Mouse (Mus musculus) embryonic facial prominence, embryonic 13.5 days (tissue): ENCODE results near the gene Gramd4. TPM values are rescaled to one million over a fixed set of nuclear protein-coding genes. Genes with fewer than 3 reads are reported as not detected.
"Not testable (repeated sequence)": the region's sequence is repeated elsewhere in the genome, so short reads cannot be mapped to it uniquely, and the experiment has no call there.

Experiments
- ATAC-seq: fragments of 200-750 bp; cut with Nextera tagmentation; 2 replicates; pipeline ENCODE4 v1.8.0; 2017; ENCODE audit warnings: low read depth; ENCODE audit not compliant: insufficient number of reproducible peaks, insufficient read depth, low FRiP score, low TSS enrichment
- H3K27ac ChIP-seq: fragments of 300-500 bp; sonication (generic); 2 replicates; pipeline ENCODE4 v1.5.1; 2015; ENCODE audit warnings: moderate library complexity, mild to moderate bottlenecking, inconsistent platforms
- H3K27me3 ChIP-seq: fragments of 300-500 bp; sonication (generic); 2 replicates; pipeline ENCODE4 v1.6.1; 2015; ENCODE audit warnings: mild to moderate bottlenecking, inconsistent platforms
- H3K36me3 ChIP-seq: fragments of 300-500 bp; sonication (generic); 2 replicates; pipeline ENCODE4 v1.6.1; 2015; ENCODE audit warnings: mild to moderate bottlenecking, inconsistent platforms
- H3K4me1 ChIP-seq: fragments of 300-500 bp; sonication (generic); 2 replicates; pipeline ENCODE4 v1.6.1; 2015; ENCODE audit warnings: inconsistent platforms
- H3K4me2 ChIP-seq: fragments of 300-500 bp; sonication (generic); 2 replicates; pipeline ENCODE4 v1.6.1; 2015; ENCODE audit warnings: moderate library complexity, mild to moderate bottlenecking, inconsistent platforms
- H3K4me3 ChIP-seq: fragments of 300-500 bp; sonication (generic); 2 replicates; pipeline ENCODE4 v1.5.1; 2015; ENCODE audit warnings: mild to moderate bottlenecking, inconsistent platforms
- H3K9ac ChIP-seq: fragments of 300-500 bp; sonication (generic); 2 replicates; pipeline ENCODE4 v1.6.1; 2015; ENCODE audit warnings: mild to moderate bottlenecking, inconsistent platforms
- H3K9me3 ChIP-seq: fragments of 300-500 bp; sonication (generic); 2 replicates; pipeline ENCODE4 v1.6.1; 2016; ENCODE audit warnings: inconsistent platforms
- WGBS: fragments of 180-500 bp; shearing (Covaris S2); methylation state at CpG from one replicate; pipeline ENCODE4 v1.1.7; 2015; ENCODE audit warnings: mixed read lengths; 5-methylcytosine and 5-hydroxymethylcytosine counted together
- polyA plus RNA-seq: library from polyadenylated mRNA; unstranded; fragments of >200 nt; fragmentation: Nextera tagmentation; extraction: Ambion mirVana; gene quantifications from 2 replicates; pipeline ENCODE4 v1.2.1, GENCODE M21; 2015

Gene Gramd4
- polyA plus RNA-seq, 1 experiment from 2014 or later = 14.6 TPM

DNA sequence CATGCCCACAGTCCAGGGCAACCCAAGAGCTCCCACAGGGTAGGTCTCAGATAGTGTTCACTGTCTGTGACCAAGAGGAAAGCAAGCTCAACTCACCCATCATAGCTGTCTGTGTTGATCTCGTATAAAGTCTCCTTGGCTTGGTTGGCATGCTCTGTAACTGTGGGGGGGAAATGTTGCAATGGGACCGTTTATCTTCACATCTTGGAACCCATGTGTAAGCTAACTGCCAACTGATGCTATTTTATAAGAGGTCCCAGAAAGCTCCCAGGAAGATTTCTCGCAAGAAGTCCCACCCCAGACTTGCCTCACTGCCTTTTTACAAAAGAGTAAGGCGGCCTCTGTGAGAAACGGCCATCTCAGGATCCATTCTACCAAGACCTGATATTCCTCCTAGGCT, 99.0 kb downstream of the Gramd4 start:
- WGBS = 78% methylated on average over 5 of the region's 5 CpGs
- no peaks in the 10 kb centered on the region for H3K4me1 ChIP-seq
- no peak overlapping the region for H3K9ac ChIP-seq
- H3K27ac ChIP-seq = no peak overlapping the region
- no peak overlapping the region for H3K4me3 ChIP-seq
- peaks cover 52% of the 10 kb centered on the region for H3K36me3 ChIP-seq
- ATAC-seq = no peak
- H3K4me2 ChIP-seq = no peak overlapping the region
- no peaks in the 10 kb centered on the region for H3K9me3 ChIP-seq
- no peaks in the 10 kb centered on the region for H3K27me3 ChIP-seq

DNA sequence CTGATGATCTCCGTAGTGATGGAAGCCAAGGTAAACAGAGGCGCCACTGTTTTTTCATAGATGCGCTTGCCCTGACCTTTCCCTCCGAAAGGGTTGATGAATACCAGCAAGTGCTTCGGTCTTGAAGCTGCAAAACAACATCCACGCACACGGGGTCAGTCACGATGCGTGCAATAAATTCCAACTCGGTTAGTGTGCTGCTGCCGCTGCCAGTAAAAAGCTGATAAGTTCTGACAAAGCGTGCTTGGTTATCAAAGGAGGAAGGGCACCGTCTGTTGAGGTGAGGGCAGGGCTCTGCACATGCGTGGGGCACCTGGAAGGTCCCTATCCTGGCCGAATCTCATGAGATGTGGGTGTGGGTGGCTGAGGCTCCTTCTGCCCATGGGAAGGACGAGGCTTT, 101.6 kb downstream of the Gramd4 start:
- WGBS = 82% methylated on average over 16 of the region's 16 CpGs

DNA sequence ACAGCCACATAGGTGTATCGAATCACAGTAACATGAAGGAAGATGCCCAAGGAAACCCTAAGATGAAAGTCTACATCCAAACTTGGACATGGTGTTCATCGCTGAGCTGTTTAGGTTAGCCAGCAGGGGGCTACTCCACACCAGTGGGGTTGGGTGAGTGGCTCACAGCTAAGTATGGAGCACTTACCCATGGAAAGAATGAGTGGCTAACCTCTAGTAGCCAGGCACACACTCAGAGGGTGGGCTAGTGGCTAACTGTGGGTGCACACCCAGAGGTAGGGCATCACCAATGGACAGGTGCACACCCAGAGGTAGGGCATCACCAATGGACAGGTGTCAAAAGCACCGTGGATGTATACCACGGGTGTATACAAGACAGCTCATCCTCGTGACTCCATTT, 102.2 kb downstream of the Gramd4 start:
- H3K36me3 ChIP-seq = peaks cover 62% of the 10 kb centered on the region
- no peak overlapping the region for H3K9ac ChIP-seq
- no peak for ATAC-seq
- H3K4me2 ChIP-seq = no peak overlapping the region
- H3K27ac ChIP-seq = no peak overlapping the region
- WGBS = 86% methylated on average over 5 of the region's 5 CpGs
- H3K4me1 ChIP-seq = no peaks in the 10 kb centered on the region
- no peak overlapping the region for H3K4me3 ChIP-seq
- H3K27me3 ChIP-seq = no peaks in the 10 kb centered on the region
- H3K9me3 ChIP-seq = no peaks in the 10 kb centered on the region

More for the DNA sequence above, 101.6 kb downstream of the Gramd4 start:
- no peak overlapping the region for H3K27ac ChIP-seq
- no peak for ATAC-seq
- no peak overlapping the region for H3K9ac ChIP-seq
- peaks cover 65% of the 10 kb centered on the region for H3K36me3 ChIP-seq
- no peak overlapping the region for H3K4me2 ChIP-seq
- H3K9me3 ChIP-seq = no peaks in the 10 kb centered on the region
- no peaks in the 10 kb centered on the region for H3K4me1 ChIP-seq
- H3K4me3 ChIP-seq = no peak overlapping the region
- no peaks in the 10 kb centered on the region for H3K27me3 ChIP-seq

- Histone ChIP-seq H3K4me2 (no peak overlapping the region), H3K27ac (no peak overlapping the region), H3K36me3 (peaks cover 56% of the 10 kb centered on the region), H3K4me1 (no peaks in the 10 kb centered on the region), H3K9ac (no peak overlapping the region), H3K9me3 (no peaks in the 10 kb centered on the region), H3K27me3 (no peaks in the 10 kb centered on the region), H3K4me3 (no peak overlapping the region)
- no peak for ATAC-seq
- WGBS = 74% methylated on average over 10 of the region's 10 CpGs
Measured at GRCm38 (mm10) chr15:86160906-86161305, 103.4 kb downstream of the Gramd4 start.

- not testable (repeated sequence) for H3K4me3 ChIP-seq, H3K4me1 ChIP-seq, H3K9ac ChIP-seq, H3K27me3 ChIP-seq, ATAC-seq, H3K27ac ChIP-seq, H3K9me3 ChIP-seq, H3K4me2 ChIP-seq
- H3K36me3 ChIP-seq = peaks cover 50% of the 10 kb centered on the region
- 96% methylated on average over 3 of the region's 3 CpGs for WGBS
Measured at GRCm38 (mm10) chr15:86161800-86162199, 104.3 kb downstream of the Gramd4 start.

DNA sequence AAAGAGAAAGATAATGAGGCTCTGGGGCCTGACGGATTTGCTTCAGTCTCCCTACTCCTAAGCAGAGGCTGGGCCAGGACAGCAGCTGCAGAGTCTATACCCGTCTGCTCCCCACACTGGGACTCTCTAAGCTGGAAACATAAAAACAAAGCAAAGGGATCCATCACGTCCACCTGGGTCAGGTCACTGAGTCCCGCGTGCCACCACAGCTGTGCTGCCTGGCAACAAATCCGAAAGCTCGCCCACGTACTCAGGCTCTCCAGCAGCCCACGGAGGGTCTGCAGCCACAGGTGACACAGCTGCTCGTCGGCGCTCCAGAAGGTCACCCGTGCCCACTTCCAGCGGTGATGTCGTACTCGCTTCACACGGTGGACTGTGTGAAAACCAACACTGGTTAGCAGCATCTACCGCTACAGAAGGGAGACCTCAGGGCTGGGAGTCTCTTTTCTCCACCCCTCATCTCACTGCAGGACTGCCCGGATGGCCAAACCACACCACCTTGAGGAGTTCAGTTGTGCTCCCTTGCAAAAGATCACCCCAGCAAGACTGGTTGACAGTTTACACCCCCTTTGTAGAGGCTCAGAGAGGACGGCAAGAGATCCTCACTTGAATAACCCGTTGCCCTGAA, 107.3 kb downstream of the Gramd4 start:
- H3K27ac ChIP-seq = no peak overlapping the region

GRCm38 (mm10) chr15:86165811-86166590, 108.5 kb downstream of the Gramd4 start:
- ATAC-seq = no peak
- WGBS = 89% methylated on average over 24 of the region's 24 CpGs
- no peaks in the 10 kb centered on the region for H3K9me3 ChIP-seq

More for the DNA sequence above, 107.3 kb downstream of the Gramd4 start:
- WGBS = 86% methylated on average over 21 of the region's 21 CpGs
- Histone ChIP-seq H3K4me2 (no peak overlapping the region), H3K36me3 (peaks cover 36% of the 10 kb centered on the region), H3K9me3 (no peaks in the 10 kb centered on the region), H3K9ac (no peak overlapping the region), H3K4me1 (peaks cover 18% of the 10 kb centered on the region), H3K27me3 (no peaks in the 10 kb centered on the region), H3K4me3 (no peak overlapping the region)
- ATAC-seq = no peak

GRCm38 (mm10) chr15:86167032-86167655, 109.6 kb downstream of the Gramd4 start:
- Histone ChIP-seq H3K9ac (no peak overlapping the region), H3K36me3 (peaks cover 26% of the 10 kb centered on the region), H3K4me2 (no peak overlapping the region), H3K4me3 (no peak overlapping the region), H3K27me3 (no peaks in the 10 kb centered on the region), H3K9me3 (no peaks in the 10 kb centered on the region), H3K27ac (no peak overlapping the region; the same call in 1 of the 2 replicates), H3K4me1 (peaks cover 31% of the 10 kb centered on the region)
- ATAC-seq = no peak
- 77% methylated on average over 7 of the region's 7 CpGs for WGBS

More at GRCm38 (mm10) chr15:86165811-86166590, 108.5 kb downstream of the Gramd4 start:
- H3K4me2 ChIP-seq = no peak overlapping the region
- no peak overlapping the region for H3K9ac ChIP-seq
- H3K36me3 ChIP-seq = peaks cover 36% of the 10 kb centered on the region
- H3K27me3 ChIP-seq = no peaks in the 10 kb centered on the region
- H3K4me1 ChIP-seq = peaks cover 23% of the 10 kb centered on the region
- H3K27ac ChIP-seq = no peak overlapping the region
- no peak overlapping the region for H3K4me3 ChIP-seq

GRCm38 (mm10) chr15:86167787-86168504, 110.5 kb downstream of the Gramd4 start:
- H3K36me3 ChIP-seq = peaks cover 19% of the 10 kb centered on the region
- no peak overlapping the region for H3K4me2 ChIP-seq
- H3K4me3 ChIP-seq = no peak overlapping the region
- H3K4me1 ChIP-seq = peaks cover 39% of the 10 kb centered on the region
- H3K27me3 ChIP-seq = no peaks in the 10 kb centered on the region
- no peak overlapping the region; the same call in 1 of the 2 replicates for H3K27ac ChIP-seq
- H3K9ac ChIP-seq = no peak overlapping the region
- H3K9me3 ChIP-seq = no peaks in the 10 kb centered on the region
- no peak for ATAC-seq
- WGBS = 72% methylated on average over 10 of the region's 10 CpGs

DNA sequence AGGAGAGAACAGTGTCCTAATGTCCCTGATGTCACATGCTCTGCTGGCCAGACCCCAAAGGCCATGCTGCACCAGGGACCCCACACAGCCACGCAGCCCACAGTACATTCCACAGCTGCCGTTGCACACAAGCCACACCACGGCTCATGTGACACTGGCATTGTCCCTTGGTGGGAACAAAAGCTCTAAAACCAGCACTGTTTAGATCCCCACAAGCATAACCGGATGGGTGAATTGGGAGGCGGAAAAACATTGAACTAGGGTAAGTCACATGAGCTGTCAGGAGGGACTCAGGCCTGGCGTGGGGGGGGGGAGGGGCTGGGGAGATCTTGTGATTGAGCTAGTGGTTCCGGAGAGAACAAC, 111.0 kb downstream of the Gramd4 start:
- ATAC-seq = no peak
- H3K4me1 ChIP-seq = peaks cover 44% of the 10 kb centered on the region
- no peak overlapping the region for H3K4me2 ChIP-seq
- H3K4me3 ChIP-seq = no peak overlapping the region
- H3K27me3 ChIP-seq = no peaks in the 10 kb centered on the region
- no peak overlapping the region for H3K9ac ChIP-seq
- H3K36me3 ChIP-seq = peaks cover 16% of the 10 kb centered on the region
- H3K9me3 ChIP-seq = no peaks in the 10 kb centered on the region
- no peak overlapping the region for H3K27ac ChIP-seq
- 44% methylated on average over 7 of the region's 7 CpGs for WGBS
